Mouse (Mus musculus) liver, embryonic 14.5 days (tissue): Measurements from ENCODE around the gene Hoxb2. TPM values are rescaled to one million over a fixed set of nuclear protein-coding genes. Genes with fewer than 3 reads are reported as not detected.

Experiments used
- ATAC-seq: fragments of 200-750 bp; cut with Nextera tagmentation; 2 replicates; pipeline ENCODE4 v1.8.0; 2017; ENCODE audit warnings: moderate number of reproducible peaks, mild to moderate bottlenecking, moderate library complexity; ENCODE audit not compliant: insufficient read depth
- DNase-seq, 3 experiments: peaks; one replicate each; pipeline ENCODE4 v3.0.0-alpha.2; 2012 to 2013; ENCODE audit warnings: low read depth in 3 of 3, low spot score in 3 of 3
- H3K27ac ChIP-seq: fragments of 300-500 bp; sonication (generic); 2 replicates; pipeline ENCODE4 v1.5.1; 2014; ENCODE audit warnings: moderate library complexity, mild to moderate bottlenecking, control low read depth, inconsistent platforms
- H3K27me3 ChIP-seq: fragments of 300-500 bp; sonication (generic); 2 replicates; pipeline ENCODE4 v1.6.1; 2014; ENCODE audit warnings: mild to moderate bottlenecking, low read length, moderate library complexity; ENCODE audit not compliant: control insufficient read depth, insufficient read depth
- H3K36me3 ChIP-seq: fragments of 300-500 bp; sonication (generic); replicated peaks from 2 replicates; pipeline ENCODE4 v1.6.1; 2014; ENCODE audit warnings: low read depth; ENCODE audit not compliant: control insufficient read depth, insufficient read depth
- H3K4me1 ChIP-seq, 2 experiments: fragments of 200-500 bp in 1 of 2; fragments of 300-500 bp in 1 of 2; sonication (generic) in 1 of 2; replicated peaks; 2 replicates each; pipeline ENCODE4 v1.6.1; 2012 to 2014; ENCODE audit warnings: antibody characterized with exemption in 1 of 2, inconsistent platforms in 1 of 2, low read length in 1 of 2; ENCODE audit not compliant: control insufficient read depth in 2 of 2, insufficient read depth in 2 of 2
- H3K4me2 ChIP-seq: fragments of 300-500 bp; sonication (generic); 2 replicates; pipeline ENCODE4 v1.6.1; 2014; ENCODE audit warnings: low read depth, mild to moderate bottlenecking, control low read depth, moderate library complexity
- H3K4me3 ChIP-seq, 2 experiments: fragments of 200-500 bp in 1 of 2; fragments of 300-500 bp in 1 of 2; sonication (generic) in 1 of 2; 2 replicates each; pipeline ENCODE4 v1.5.1; 2012 to 2014; ENCODE audit warnings: low read depth in 2 of 2, low read length in 2 of 2, mild to moderate bottlenecking in 2 of 2, control low read depth in 1 of 2, inconsistent platforms in 1 of 2, moderate library complexity in 1 of 2; ENCODE audit not compliant: insufficient read depth in 1 of 2
- H3K9ac ChIP-seq: fragments of 300-500 bp; sonication (generic); replicated peaks from 2 replicates; pipeline ENCODE4 v1.6.1; 2014; ENCODE audit warnings: mild to moderate bottlenecking, control low read depth, moderate library complexity
- H3K9me3 ChIP-seq: fragments of 300-500 bp; sonication (generic); 2 replicates; pipeline ENCODE4 v1.6.1; 2016; ENCODE audit warnings: low read length, mixed read lengths; ENCODE audit not compliant: control insufficient read depth
- CTCF ChIP-seq: IDR thresholded peaks from 2 replicates; pipeline ENCODE4 v1.5.1; 2016; ENCODE audit warnings: antibody characterized with exemption, low read depth, control low read depth
- EP300 ChIP-seq: IDR thresholded peaks from 2 replicates; pipeline ENCODE4 v1.6.1; 2016; ENCODE audit warnings: antibody characterized with exemption, low read depth
- WGBS: fragments of 180-500 bp; shearing (Covaris S2); extraction: QIAGEN DNeasy Blood & Tissue Kit; methylation state at CpG from one replicate; pipeline ENCODE4 v1.1.7; 2014; ENCODE audit not compliant: insufficient replicate concordance; 5-methylcytosine and 5-hydroxymethylcytosine counted together
- polyA plus RNA-seq, 2 experiments: library from polyadenylated mRNA; depleted of rRNA in 1 of 2; stranded (reverse) in 1 of 2; unstranded in 1 of 2; fragments of >200 nt; fragmentation: Nextera tagmentation in 1 of 2; extraction: Ambion mirVana in 1 of 2; gene quantifications; 2 replicates each; pipeline versions ENCODE4 v1.2.1 to v1.2.3; 2012 to 2014

Hoxb2 gene
- polyA plus RNA-seq, 2 experiments: 0.51 to 1.1 TPM

- Histone ChIP-seq H3K9ac (no peak overlapping the region), H3K4me1 (no peaks in the 10 kb centered on the region), H3K4me2 (no peak overlapping the region), H3K36me3 (no peaks in the 10 kb centered on the region), H3K27ac (no peak overlapping the region), H3K27me3 (peaks cover 63% of the 10 kb centered on the region), H3K4me3 (no peak overlapping the region), H3K9me3 (no peaks in the 10 kb centered on the region)
- no peak for DNase-seq
- WGBS: 37% methylated on average over 5 of the region's 5 CpGs
- TF ChIP-seq CTCF: no peak
- TF ChIP-seq EP300: no peak
- no peak for ATAC-seq
Observed at GRCm38 (mm10) chr11:96368686-96369085, 18.4 kb downstream of the Hoxb2 start.

- Histone ChIP-seq H3K4me3 (no peak overlapping the region), H3K27me3 (peaks cover 63% of the 10 kb centered on the region), H3K9ac (no peak overlapping the region), H3K9me3 (no peaks in the 10 kb centered on the region), H3K36me3 (no peaks in the 10 kb centered on the region), H3K4me2 (no peak overlapping the region), H3K27ac (no peak overlapping the region), H3K4me1 (no peaks in the 10 kb centered on the region)
- no peak for TF ChIP-seq CTCF
- no peak for TF ChIP-seq EP300
- ATAC-seq (no peak), DNase-seq (no peak)
- WGBS: 31% methylated on average over 7 of the region's 7 CpGs
Observed at GRCm38 (mm10) chr11:96369140-96369539, 18.8 kb downstream of the Hoxb2 start.

- H3K4me2 ChIP-seq: no peak overlapping the region
- H3K9ac ChIP-seq: no peak overlapping the region
- H3K27me3 ChIP-seq: peaks cover 57% of the 10 kb centered on the region
- H3K36me3 ChIP-seq: no peaks in the 10 kb centered on the region
- TF ChIP-seq EP300 (no peak), CTCF (no peak)
- no peaks in the 10 kb centered on the region for H3K4me1 ChIP-seq
- H3K9me3 ChIP-seq: no peaks in the 10 kb centered on the region
- 39% methylated on average over 3 of the region's 3 CpGs for WGBS
- H3K27ac ChIP-seq: no peak overlapping the region
- DNase-seq (no peak), ATAC-seq (no peak)
- no peak overlapping the region for H3K4me3 ChIP-seq
Observed at GRCm38 (mm10) chr11:96371726-96372125, 21.4 kb downstream of the Hoxb2 start.

GRCm38 (mm10) chr11:96372519-96372918, 22.2 kb downstream of the Hoxb2 start:
- Histone ChIP-seq H3K27ac (no peak overlapping the region), H3K4me2 (no peak overlapping the region), H3K27me3 (peaks cover 50% of the 10 kb centered on the region), H3K9ac (no peak overlapping the region), H3K36me3 (no peaks in the 10 kb centered on the region), H3K4me1 (no peaks in the 10 kb centered on the region), H3K9me3 (no peaks in the 10 kb centered on the region), H3K4me3 (no peak overlapping the region)
- whole genome bisulfite sequencing: 15% methylated on average over 3 of the region's 3 CpGs
- no peak for DNase-seq
- no peak for ATAC-seq
- no peak for TF ChIP-seq EP300
- TF ChIP-seq CTCF: no peak

GRCm38 (mm10) chr11:96374810-96375209, 24.5 kb downstream of the Hoxb2 start:
- Histone ChIP-seq H3K4me2 (no peak overlapping the region), H3K36me3 (no peaks in the 10 kb centered on the region), H3K9me3 (no peaks in the 10 kb centered on the region), H3K9ac (no peak overlapping the region), H3K4me1 (no peaks in the 10 kb centered on the region), H3K27ac (no peak overlapping the region), H3K4me3 (no peak overlapping the region), H3K27me3 (peaks cover 33% of the 10 kb centered on the region)
- TF ChIP-seq EP300: no peak
- no peak for TF ChIP-seq CTCF
- 23% methylated on average over 7 of the region's 7 CpGs for WGBS
- DNase-seq (no peak), ATAC-seq (no peak)

- H3K36me3 ChIP-seq: no peaks in the 10 kb centered on the region
- no peak overlapping the region for H3K27ac ChIP-seq
- no peak overlapping the region for H3K4me3 ChIP-seq
- H3K27me3 ChIP-seq: no peaks in the 10 kb centered on the region
- no peak overlapping the region for H3K9ac ChIP-seq
- no peaks in the 10 kb centered on the region for H3K4me1 ChIP-seq
- 36% methylated on average over 5 of the region's 5 CpGs for WGBS
- ATAC-seq: no peak
- TF ChIP-seq CTCF (no peak), EP300 (no peak)
- no peaks in the 10 kb centered on the region for H3K9me3 ChIP-seq
- H3K4me2 ChIP-seq: no peak overlapping the region
- no peak for DNase-seq
Observed at GRCm38 (mm10) chr11:96383381-96383780, 33.1 kb downstream of the Hoxb2 start.
